Mouse (Mus musculus) lung, postnatal 10 days (tissue): ENCODE measurements around the gene Rad54l.

Source experiments
- DNase-seq: peaks from one replicate; pipeline ENCODE4 v3.0.0; 2021

The Rad54l gene

GRCm38 (mm10) chr4:116140801-116141574, 17.5 kb upstream of the Rad54l start:
- DNase-seq = no peak

GRCm38 (mm10) chr4:116137421-116137996, 14.0 kb upstream of the Rad54l start:
- no peak for DNase-seq

GRCm38 (mm10) chr4:116134990-116135389, 11.5 kb upstream of the Rad54l start:
- peak; percentile 37 for DNase-seq

- DNase-seq = no peak
Observed at GRCm38 (mm10) chr4:116133126-116133525, 9.6 kb upstream of the Rad54l start.

GRCm38 (mm10) chr4:116127956-116128355, 4.5 kb upstream of the Rad54l start:
- DNase-seq = no peak

- no peak for DNase-seq
Observed at GRCm38 (mm10) chr4:116125803-116126386, 2.4 kb upstream of the Rad54l start.

GRCm38 (mm10) chr4:116122762-116123161, 728 bp downstream of the Rad54l start:
- no peak for DNase-seq

GRCm38 (mm10) chr4:116111486-116111885, 12.0 kb downstream of the Rad54l start:
- no peak for DNase-seq

- no peak for DNase-seq
Observed at GRCm38 (mm10) chr4:116110695-116111094, 12.8 kb downstream of the Rad54l start.

GRCm38 (mm10) chr4:116105278-116105677, 18.2 kb downstream of the Rad54l start:
- DNase-seq = no peak

- DNase-seq = no peak
Observed at GRCm38 (mm10) chr4:116100959-116101358, 22.5 kb downstream of the Rad54l start.

- no peak for DNase-seq
Observed at GRCm38 (mm10) chr4:116097211-116097610, 26.3 kb downstream of the Rad54l start.

GRCm38 (mm10) chr4:116096291-116096690, 27.2 kb downstream of the Rad54l start:
- DNase-seq = no peak

- DNase-seq = no peak
Observed at GRCm38 (mm10) chr4:116088510-116089249, 34.8 kb downstream of the Rad54l start.

- DNase-seq = peak; percentile 17
Observed at GRCm38 (mm10) chr4:116077240-116078095, 46.0 kb downstream of the Rad54l start.

- peak; percentile 44 for DNase-seq
Observed at GRCm38 (mm10) chr4:116076369-116077231, 46.9 kb downstream of the Rad54l start.

- peak; percentile 85 for DNase-seq
Observed at GRCm38 (mm10) chr4:116075631-116076368, 47.7 kb downstream of the Rad54l start.

- peak; percentile 96 for DNase-seq
Observed at GRCm38 (mm10) chr4:116074861-116075620, 48.4 kb downstream of the Rad54l start, which contains the start of the genes Uqcrh and Lrrc41. Uqcrh (minus strand) TSS chr4:116075071. Lrrc41 (plus strand) TSS chr4:116075269.

- no peak for DNase-seq
Observed at GRCm38 (mm10) chr4:116074145-116074675, 49.3 kb downstream of the Rad54l start.
